Mouse (Mus musculus) thymus, postnatal 14 days (tissue): ENCODE data around the gene Hipk3.

ENCODE experiments used
- DNase-seq: peaks from one replicate; pipeline ENCODE4 v3.0.0; 2021

Gene Hipk3

GRCm38 (mm10) chr2:104493951-104494800 lies at the start of gene Hipk3:
Gene Hipk3, minus strand, starts transcription at chr2:104494446.
- peak; percentile 88 for DNase-seq

- no peak for DNase-seq
These were observed 46.0 kb upstream of the Hipk3 start for GRCm38 (mm10) chr2:104540286-104540685.

DNA sequence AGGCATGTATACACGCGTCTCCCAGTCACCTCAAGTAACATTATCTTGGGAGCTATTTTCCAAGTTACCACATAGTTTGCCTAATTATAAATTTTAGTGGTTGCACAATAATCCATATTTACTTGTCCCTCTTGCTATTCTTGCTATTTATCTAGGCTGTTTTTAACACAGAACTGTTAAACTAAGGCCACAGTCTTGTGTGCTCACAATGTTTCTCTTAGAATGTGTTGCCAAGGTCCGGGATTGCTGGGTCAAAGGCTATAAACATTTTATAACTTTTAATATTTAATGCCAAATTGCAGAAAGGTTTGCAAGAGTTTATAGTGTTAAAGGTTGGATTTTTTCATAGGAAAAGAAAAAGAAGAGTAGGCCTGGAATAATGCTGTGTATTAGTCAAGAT lies 40.5 kb upstream of the Hipk3 start:
- no peak for DNase-seq

GRCm38 (mm10) chr2:104532548-104532947 lies 38.3 kb upstream of the Hipk3 start:
- peak; percentile 35 for DNase-seq

- peak; percentile 13 for DNase-seq
These were observed 32.3 kb upstream of the Hipk3 start for GRCm38 (mm10) chr2:104526559-104526958.

GRCm38 (mm10) chr2:104525506-104525905 lies 31.3 kb upstream of the Hipk3 start:
- DNase-seq = peak; percentile 9

- DNase-seq = no peak
These were observed 17.4 kb upstream of the Hipk3 start for GRCm38 (mm10) chr2:104511622-104512021.

- DNase-seq = no peak
These were observed 8.1 kb upstream of the Hipk3 start for GRCm38 (mm10) chr2:104502388-104502787.

DNA sequence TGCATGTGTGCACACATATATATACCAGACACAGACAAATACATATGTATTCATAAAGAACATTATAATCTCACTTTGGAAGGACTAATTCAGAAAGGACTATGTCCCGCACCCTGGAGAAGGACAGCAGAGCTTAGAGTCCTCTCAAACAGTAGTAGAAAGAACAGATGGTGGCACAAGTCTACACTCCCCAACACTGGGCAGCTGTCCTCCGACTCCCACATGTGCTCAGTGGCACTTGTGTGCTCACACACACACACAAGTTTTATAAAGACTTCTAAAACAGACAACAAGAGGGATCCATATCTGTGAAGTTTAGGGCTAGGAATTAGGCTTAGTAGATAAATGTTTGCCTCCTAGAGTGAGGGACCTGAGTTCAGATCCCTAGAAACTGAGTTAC lies 6.8 kb upstream of the Hipk3 start:
- no peak for DNase-seq

GRCm38 (mm10) chr2:104497771-104498170 lies 3.5 kb upstream of the Hipk3 start:
- DNase-seq = no peak

DNA sequence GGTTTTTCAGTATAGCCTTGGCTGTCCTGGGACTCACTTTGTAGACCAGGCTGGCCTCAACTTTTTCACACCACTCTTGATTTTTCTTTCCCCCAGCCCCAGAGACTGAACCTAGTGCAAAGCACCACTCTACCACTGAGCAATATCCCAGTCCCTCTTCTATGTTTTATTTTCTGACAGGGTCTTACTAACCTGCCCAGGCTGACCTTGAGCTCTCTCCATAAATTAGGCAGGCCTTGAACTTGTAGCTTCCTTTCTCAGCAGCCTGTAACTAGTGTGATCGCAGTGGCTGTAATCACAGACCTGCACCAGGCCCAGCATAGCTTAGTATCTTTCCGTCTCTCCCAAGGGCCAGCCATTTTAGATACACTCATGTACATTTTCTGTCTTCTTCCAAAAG lies 3.0 kb upstream of the Hipk3 start:
- DNase-seq = no peak

- DNase-seq = no peak
These were observed 2.0 kb upstream of the Hipk3 start for GRCm38 (mm10) chr2:104496206-104496605.

GRCm38 (mm10) chr2:104494801-104495185 lies 547 bp upstream of the Hipk3 start:
- DNase-seq = no peak

GRCm38 (mm10) chr2:104493021-104493950 lies 960 bp downstream of the Hipk3 start:
- peak; percentile 89 for DNase-seq

DNA sequence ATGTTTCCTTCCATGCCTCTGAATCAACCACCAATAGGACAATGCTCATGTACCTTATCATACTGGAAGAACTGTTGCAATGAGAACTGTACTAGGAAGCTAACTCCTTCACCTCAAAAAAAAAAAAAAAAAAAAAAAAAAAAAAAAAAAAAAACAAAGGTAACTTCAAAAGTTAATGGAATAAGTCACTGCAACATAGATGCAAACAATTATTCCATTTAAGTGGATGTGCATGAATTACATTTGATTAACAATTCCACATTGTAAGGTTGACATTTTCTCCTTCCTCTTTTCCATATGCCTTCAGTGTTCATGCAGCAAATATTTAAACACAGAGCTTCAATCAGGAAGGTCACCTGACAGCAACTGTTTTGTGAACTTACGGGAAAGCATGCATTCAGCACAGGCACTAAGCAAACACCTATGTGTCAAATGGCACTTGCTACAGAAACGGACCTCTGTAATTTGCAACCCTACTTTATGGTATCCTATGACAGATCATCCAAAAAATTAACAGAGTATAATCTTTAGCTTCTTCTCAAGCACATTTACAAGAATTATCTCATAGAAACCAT lies 2.9 kb downstream of the Hipk3 start:
- DNase-seq = no peak

DNA sequence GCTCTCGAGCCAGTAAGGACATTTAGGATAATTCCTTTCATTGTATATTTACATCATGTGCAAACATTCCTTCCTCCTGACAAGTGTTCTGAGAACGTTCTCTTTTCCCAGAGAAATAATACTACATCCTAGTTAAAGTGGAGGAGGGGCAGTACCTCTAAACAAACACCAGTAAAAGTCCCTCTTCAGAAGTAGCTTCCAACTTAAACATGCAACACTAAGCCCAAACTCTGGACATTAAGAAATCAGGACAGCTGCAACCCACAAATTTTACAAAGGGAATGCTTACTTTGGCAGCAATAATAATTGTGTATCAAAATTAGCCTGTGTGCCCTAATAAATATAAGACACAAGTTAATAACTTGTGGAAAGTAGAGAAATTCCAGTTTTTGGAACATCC lies 3.5 kb downstream of the Hipk3 start:
- DNase-seq = no peak

GRCm38 (mm10) chr2:104489851-104490250 lies 4.4 kb downstream of the Hipk3 start:
- DNase-seq = no peak

- DNase-seq = no peak
These were observed 9.8 kb downstream of the Hipk3 start for GRCm38 (mm10) chr2:104484438-104484837.

DNA sequence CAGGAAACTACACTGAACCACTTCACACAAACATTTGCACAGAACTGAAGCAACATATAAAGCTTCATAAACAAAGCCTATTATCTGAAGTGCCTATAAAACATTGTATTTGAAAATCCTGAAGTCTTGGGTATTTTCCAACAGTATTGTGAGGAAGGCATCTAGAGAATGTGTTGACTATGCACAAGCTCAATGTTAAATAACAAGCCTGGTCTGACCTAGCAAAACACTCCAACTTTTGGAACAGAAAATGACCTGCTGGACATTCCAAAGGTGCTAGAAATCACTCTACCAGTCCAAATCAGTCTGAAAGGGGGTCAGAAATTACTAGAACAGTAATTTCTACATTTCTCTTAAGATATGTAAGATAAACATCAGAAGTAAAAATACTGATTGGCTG lies 12.1 kb downstream of the Hipk3 start:
- no peak for DNase-seq

DNA sequence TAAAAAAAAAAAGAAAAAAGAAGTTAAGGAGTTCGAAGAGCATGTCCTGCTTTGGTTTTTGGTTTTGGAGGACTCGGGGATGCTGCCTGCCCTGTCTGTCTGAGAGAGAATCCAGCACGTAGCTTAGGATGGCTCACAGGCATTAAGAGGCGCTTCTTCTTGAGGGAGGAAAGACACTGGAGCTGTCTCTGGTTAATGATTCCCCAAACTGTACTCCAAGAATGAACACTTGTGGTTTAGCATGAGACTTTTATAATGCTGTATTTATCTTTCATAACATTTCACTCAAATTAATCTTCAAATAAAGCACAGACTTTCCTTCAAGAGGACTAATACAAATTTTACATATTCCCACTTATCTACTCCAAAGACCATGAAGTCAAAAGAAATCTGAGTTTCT lies 15.2 kb downstream of the Hipk3 start:
- DNase-seq = no peak

- DNase-seq = no peak
These were observed 16.7 kb downstream of the Hipk3 start for GRCm38 (mm10) chr2:104477398-104478015.

DNA sequence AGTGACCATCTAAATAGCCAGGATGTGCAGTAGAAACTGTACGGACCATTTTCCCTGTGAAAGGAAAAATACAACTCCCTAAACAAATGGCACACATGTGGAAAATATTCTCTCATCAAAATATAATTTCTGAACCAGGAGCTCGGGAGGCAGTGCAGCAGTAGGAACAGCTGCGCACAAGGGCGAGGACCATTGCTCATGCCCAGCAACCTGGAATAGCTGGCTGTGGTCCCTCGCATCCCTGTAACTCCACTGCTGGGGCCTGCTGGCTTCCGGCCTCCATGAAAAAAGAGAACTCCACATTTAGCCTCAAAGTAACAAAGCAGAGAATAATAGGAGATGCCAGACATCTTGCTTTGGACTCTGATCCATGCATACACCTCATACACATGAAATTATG lies 22.2 kb downstream of the Hipk3 start:
- no peak for DNase-seq

DNA sequence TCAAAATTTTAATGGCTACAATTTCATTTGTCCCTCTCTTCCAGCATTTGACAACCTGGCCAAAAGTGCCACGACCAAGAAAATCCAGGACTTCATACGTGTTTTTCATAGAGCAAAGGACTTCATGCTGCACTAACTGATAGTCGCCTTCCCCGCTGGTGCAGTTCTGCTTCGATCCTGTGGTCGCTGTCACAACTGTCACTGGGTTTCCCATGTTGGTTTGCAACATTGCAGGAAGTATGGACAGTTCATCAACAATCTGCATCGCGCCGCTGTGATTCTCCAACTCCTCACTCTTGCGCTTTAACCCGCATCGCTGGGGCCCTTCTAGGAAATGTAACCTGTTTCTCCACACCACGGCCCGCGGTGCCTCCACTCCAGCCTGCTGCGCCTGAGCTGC lies 23.1 kb downstream of the Hipk3 start:
- no peak for DNase-seq
